Mouse (Mus musculus) megakaryocyte-erythroid progenitor cell, adult 5 weeks (primary cell): ENCODE results near the gene Glt8d2. TPM values are rescaled to one million over a fixed set of nuclear protein-coding genes. Genes with fewer than 3 reads are reported as not detected.

Source experiments
- polyA plus RNA-seq: library from polyadenylated mRNA; stranded (reverse); fragments of >175 nt; gene quantifications from 2 replicates; pipeline ENCODE4 v1.2.3, GENCODE M21; 2012

Glt8d2 gene
- polyA plus RNA-seq = 0.27 TPM in 1 of 2 replicates, not detected in the other

GRCm38 (mm10) chr10:82690494-82690893, at the start of gene Glt8d2:
Glt8d2 (minus strand) TSS chr10:82690650.

GRCm38 (mm10) chr10:82695956-82696355, 5.5 kb upstream of the Glt8d2 start, which contains the start of gene Hcfc2:
Hcfc2 (plus strand) TSS chr10:82696160.

GRCm38 (mm10) chr10:82629586-82630255, 60.7 kb downstream of the Glt8d2 start, which contains the start of gene Tdg:
Tdg (plus strand) TSS chr10:82629828.

GRCm38 (mm10) chr10:82622671-82623552, 67.5 kb downstream of the Glt8d2 start, which contains the start of gene 1190007I07Rik:
1190007I07Rik (minus strand) TSS chr10:82623228.

Other genes starting within 250 kb of the Glt8d2 start
- gene Gm1553, start 198.0 kb downstream of the Glt8d2 start, polyA plus RNA-seq = not detected in 2 replicates
- gene 1190007I07Rik, start 67.4 kb downstream of the Glt8d2 start, polyA plus RNA-seq = 116 and 127 TPM in 2 replicates
- 10.8 and 11.9 TPM in 2 replicates for gene Tdg, start 60.8 kb downstream of the Glt8d2 start, polyA plus RNA-seq
- 2.1 and 2.5 TPM in 2 replicates for gene Hcfc2, start 5.5 kb upstream of the Glt8d2 start, polyA plus RNA-seq
- gene Nfyb, start 73.5 kb upstream of the Glt8d2 start, polyA plus RNA-seq = 24.7 and 30.1 TPM in 2 replicates
- gene Txnrd1, start 143.3 kb upstream of the Glt8d2 start, polyA plus RNA-seq = 77.7 and 85.6 TPM in 2 replicates
- gene Eid3, start 176.0 kb upstream of the Glt8d2 start, polyA plus RNA-seq = 1.1 and 2.7 TPM in 2 replicates